Mouse (Mus musculus): ENCODE data around the gene Ugcg. TPM values are rescaled to one million over a fixed set of nuclear protein-coding genes. Genes with fewer than 3 reads are reported as not detected.
"Not testable (repeated sequence)": the region's sequence is repeated elsewhere in the genome, so short reads cannot be mapped to it uniquely, and the experiment has no call there.

Ugcg gene
- total RNA-seq, 1 experiment from 2014 or later = 69.4 TPM

DNA sequence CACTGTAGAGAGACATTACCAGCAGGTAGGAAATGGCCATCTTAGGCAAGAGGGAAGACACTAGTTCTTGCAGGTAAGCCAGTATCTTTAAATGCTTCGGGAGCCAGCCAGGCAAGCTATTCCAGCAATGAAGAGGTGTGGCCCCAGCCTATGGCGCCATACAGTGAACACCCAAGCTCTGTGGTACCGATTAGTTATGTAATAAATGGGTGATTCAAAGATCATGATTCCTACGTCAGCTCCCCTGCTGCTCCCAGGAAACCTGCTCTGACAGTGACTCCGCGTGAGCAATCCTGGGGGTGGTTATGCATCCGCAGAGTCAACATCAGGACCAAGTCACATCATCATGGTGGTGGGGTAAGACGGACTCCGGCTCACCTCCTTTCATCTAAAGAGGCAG is 51.1 kb downstream of the Ugcg start:
- no peak for ATAC-seq (replicated peaks in 1 of 2; ENCODE audit: insufficient read depth in 1 of 2, low FRiP score in 2 of 2, low TSS enrichment in 1 of 2, low read depth in 1 of 2, poor library complexity in 2 of 2, severe bottlenecking in 2 of 2)

DNA sequence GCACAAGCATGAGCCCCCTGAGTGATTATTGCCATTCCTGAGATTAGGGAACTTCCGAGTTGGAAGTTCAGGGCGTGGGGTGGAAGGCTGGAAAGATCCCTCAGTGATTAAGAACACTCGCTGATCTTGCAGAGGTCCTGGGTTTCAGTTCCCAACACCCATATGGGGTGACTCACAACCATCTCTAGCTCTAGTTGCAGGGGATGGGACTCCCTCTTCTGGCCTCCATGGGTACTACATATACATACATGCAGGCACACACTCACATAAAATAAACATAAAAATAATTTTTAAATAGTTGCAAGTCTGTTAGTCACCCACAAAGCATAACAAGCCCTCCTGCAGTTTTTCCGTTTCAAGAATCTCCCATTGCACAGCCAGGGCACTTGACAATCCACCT is 52.0 kb downstream of the Ugcg start:
- ATAC-seq (replicated peaks in 1 of 2; ENCODE audit: insufficient read depth in 1 of 2, low FRiP score in 2 of 2, low TSS enrichment in 1 of 2, low read depth in 1 of 2, poor library complexity in 2 of 2, severe bottlenecking in 2 of 2) = no peak

DNA sequence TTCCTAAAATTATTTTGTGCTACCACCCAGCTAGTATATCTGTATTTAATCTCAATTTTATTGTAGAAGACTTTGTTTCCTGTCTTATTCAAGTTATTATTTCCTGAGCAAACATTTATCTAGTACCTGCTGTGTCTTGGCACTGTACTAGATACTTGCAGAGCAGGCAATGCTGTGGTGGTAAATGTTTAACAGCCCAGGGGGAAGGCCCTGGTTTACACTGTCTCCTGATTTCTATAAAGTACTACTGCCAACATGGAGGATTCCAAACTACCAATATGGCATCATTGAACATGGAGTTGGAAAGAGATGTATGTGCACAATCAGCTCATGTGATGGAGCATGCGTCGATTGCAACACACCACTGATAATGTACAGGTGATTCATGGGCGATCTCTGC is 53.2 kb downstream of the Ugcg start:
- ATAC-seq (replicated peaks in 1 of 2; ENCODE audit: insufficient read depth in 1 of 2, low FRiP score in 2 of 2, low TSS enrichment in 1 of 2, low read depth in 1 of 2, poor library complexity in 2 of 2, severe bottlenecking in 2 of 2) = no peak

DNA sequence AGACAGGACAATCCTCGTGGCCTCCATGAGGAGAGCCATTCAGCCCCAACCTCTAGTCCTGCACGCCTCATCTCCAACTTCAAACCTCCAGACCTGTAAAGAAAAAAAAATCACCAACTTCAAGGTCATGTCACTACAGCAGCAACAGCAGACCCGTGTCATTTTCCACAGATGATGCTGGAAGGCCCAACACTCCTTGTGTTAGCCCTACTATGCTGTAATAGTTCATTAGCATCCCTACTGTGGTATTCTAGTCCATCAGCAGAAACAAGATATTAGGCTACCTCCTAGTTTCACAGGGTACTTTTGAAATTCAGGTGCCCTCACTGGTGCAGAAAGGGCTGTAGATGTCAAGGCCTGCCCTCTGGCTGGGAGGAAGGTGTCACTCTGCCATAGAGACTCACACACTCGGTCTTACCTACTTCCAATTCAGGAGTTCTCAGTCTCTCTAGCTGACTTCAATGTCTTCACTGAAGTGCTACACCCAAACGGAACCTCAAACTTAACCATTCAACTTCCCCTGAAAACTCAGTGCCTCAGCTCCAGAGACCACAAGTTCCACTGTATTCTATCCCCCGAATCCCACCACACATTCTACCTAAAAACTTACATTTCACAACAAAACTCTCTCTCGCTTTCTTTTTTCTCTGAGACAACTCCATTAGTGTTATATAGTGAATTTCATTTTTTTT is 54.9 kb downstream of the Ugcg start:
- ATAC-seq (replicated peaks in 1 of 2; ENCODE audit: insufficient read depth in 1 of 2, low FRiP score in 2 of 2, low TSS enrichment in 1 of 2, low read depth in 1 of 2, poor library complexity in 2 of 2, severe bottlenecking in 2 of 2) = peak; percentile 35 to 43; a peak in 3 of 4 replicates

DNA sequence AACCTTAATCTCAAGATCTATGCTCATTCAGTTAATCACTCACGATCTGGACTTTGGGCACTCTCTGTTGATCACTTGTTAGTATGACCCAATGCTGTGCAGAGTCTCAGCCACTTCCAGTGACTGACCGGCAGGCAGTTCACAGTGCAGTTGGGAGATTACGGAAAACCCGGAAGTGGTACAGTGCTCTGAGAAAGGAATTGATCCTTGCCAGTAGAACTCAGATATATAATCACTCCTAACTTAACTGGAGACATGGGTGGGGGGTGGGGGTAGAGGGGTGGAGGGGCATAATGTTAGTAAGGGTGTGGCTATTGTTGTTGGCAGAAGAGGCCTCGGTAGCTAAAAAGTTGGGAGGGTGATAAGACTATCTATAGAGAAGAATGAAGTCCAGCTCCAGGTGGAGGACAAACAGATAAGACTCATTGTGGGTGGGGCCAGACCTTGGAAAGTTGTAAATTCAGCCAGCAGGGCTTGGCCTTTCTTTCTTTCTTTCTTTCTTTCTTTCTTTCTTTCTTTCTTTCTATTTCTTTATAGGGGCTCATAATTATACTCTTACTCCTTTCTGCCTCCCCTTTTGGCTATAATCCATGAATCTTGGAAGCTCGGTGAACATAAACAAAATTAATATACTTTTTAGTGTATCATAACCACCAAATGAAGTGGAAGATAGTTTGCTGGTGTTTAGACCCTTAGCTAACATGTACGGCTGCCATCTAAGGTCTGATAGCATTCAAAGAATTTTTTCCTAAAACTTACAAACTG is 55.9 kb downstream of the Ugcg start:
- ATAC-seq (replicated peaks in 1 of 2; ENCODE audit: insufficient read depth in 1 of 2, low FRiP score in 2 of 2, low TSS enrichment in 1 of 2, low read depth in 1 of 2, poor library complexity in 2 of 2, severe bottlenecking in 2 of 2) = no peak

DNA sequence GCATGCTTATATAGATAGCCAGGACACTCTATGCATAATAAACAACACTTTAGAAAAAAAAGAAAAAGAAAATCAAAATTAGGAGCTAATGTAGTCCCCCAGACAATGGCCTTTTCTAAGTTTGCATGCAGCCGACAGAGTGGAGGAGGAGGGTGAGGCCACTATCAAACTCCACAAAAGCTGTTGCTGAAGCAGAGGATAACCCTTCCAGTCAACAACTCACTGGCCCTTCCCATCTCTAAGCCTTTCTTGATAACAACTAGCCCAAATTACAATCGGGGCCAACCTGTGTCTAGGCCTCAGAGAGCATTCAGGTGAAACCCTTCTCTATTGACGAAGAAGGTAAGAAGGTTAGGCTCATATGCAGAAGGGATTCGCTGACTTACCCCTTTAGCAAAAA is 56.7 kb downstream of the Ugcg start:
- ATAC-seq (replicated peaks in 1 of 2; ENCODE audit: insufficient read depth in 1 of 2, low FRiP score in 2 of 2, low TSS enrichment in 1 of 2, low read depth in 1 of 2, poor library complexity in 2 of 2, severe bottlenecking in 2 of 2) = no peak

DNA sequence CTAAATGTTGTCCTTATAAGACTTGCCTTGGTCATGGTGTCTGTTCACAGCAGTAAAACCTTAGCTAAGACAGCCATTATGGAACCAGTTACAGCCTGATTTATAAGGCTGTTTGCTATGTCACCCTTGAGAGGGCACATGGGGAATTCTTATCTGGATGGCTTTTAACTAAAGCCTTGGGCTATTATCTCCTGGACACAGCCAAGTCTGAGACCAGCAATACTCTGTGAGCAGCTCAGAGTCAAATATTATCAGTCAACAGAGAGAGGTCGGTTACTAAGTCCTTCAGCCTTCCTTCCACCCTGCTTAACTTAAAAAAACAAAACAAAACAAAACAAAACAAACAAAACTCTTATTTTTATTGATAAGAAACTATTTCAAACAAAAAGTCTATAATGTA is 58.5 kb downstream of the Ugcg start:
- ATAC-seq (replicated peaks in 1 of 2; ENCODE audit: insufficient read depth in 1 of 2, low FRiP score in 2 of 2, low TSS enrichment in 1 of 2, low read depth in 1 of 2, poor library complexity in 2 of 2, severe bottlenecking in 2 of 2) = no peak

DNA sequence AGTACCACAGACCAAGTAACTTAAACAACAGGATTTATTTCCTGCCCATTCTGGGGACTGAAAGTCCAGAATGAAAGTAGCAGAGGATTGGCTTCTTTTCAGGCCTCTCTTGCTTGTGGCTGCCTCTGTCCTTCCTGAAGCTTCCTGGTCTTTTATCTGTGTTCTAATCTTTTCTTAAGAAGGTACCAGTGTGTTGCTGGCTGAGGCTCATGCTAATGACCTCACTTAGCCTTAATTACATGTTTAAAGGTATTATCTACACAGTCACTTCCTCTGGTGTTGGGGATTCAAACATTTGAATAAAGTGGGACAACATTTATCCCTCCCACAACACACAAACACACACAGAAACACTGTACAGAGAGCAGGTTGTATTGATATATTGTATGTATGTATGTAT is 59.0 kb downstream of the Ugcg start:
- ATAC-seq (replicated peaks in 1 of 2; ENCODE audit: insufficient read depth in 1 of 2, low FRiP score in 2 of 2, low TSS enrichment in 1 of 2, low read depth in 1 of 2, poor library complexity in 2 of 2, severe bottlenecking in 2 of 2) = no peak

DNA sequence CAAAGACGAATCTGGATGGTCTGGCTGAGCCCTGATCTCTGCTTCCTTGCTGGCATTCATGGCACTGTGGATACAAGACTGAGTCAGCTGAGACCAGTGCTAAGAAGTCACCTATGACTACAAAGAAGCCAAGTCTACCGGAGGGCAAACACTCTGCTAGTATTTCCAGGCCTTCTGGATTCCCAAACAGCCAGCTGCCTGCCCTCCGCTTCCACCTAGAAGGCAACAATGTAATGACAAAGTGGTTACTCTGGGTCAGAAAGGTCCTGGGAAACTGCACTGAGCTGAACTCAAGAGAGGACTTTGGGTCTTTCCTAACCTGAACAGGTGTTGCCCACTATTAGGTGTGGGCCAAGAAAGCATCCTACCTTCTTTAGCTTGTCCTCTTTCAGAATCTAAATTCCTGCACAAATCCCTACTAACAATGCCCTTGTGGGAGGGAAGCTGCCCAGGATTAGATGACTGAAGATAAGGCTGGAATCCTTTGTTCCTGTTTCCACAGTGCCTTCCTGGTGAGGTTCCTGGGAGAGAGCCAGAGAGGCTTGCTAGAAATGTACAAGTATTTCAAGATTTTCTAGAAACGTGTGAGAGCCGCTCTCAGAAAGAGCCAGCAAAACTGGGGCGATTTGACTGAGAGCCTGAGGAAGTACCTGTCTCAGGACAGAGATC is 63.5 kb downstream of the Ugcg start:
- no peak for ATAC-seq (replicated peaks in 1 of 2; ENCODE audit: insufficient read depth in 1 of 2, low FRiP score in 2 of 2, low TSS enrichment in 1 of 2, low read depth in 1 of 2, poor library complexity in 2 of 2, severe bottlenecking in 2 of 2)

DNA sequence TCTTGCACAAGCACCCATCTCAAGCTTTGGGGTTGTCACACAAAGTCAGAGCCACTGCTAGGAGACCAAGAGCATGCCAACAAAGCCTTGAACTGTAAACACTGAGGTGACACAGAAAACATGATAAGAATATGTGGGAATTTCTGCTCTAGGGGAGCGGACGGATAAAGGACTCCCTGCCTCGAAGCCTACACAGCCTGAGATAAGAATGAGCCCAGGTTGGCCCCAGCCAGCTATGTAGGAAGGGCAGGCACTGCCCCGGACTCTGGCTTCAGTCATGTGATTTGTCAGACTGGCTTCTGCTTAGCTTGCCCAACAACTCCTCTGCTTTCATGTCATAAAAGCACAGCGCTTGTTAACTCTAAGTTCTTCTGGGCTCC is 64.0 kb downstream of the Ugcg start:
- ATAC-seq (replicated peaks in 1 of 2; ENCODE audit: insufficient read depth in 1 of 2, low FRiP score in 2 of 2, low TSS enrichment in 1 of 2, low read depth in 1 of 2, poor library complexity in 2 of 2, severe bottlenecking in 2 of 2) = no peak

DNA sequence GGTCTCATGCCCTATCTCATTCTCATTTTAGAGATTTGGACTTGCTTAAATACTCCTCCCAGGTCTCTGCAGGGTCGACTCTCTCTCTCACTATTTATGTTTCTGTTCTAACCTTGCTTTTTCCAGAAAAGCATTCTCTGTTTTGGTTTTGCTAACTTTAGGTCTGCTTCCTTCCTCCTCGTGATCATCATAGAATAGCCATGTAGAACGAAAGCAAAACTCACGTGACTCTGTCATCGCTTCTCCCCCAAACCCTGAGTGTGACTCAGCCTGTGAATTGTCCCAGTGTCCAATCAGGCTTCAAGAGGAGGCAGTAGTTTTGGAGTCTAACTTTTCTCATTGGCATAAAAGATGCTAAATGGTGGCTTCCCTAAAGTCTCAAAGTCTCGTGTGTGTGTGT is 65.3 kb downstream of the Ugcg start:
- ATAC-seq (replicated peaks in 1 of 2; ENCODE audit: insufficient read depth in 1 of 2, low FRiP score in 2 of 2, low TSS enrichment in 1 of 2, low read depth in 1 of 2, poor library complexity in 2 of 2, severe bottlenecking in 2 of 2) = peak; percentile 70 to 81

DNA sequence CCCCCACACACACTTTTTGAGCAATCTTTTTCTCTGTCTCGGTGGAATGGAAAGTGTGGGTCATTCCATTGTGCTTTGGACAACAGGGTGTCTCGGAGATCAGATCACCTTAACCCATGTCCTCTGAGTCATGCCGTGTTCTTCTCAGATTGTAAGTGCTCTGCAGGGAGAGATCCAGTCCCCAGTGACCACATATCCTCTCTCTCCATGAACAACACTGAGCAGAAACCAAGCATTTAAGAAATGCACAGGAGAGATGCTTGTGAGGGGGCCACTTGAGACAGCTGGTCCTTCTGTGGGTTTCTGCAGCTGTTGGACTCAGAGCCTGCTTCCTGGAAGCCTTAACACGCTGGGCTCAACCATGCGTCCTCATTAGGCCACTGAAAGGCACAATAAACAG is 66.9 kb downstream of the Ugcg start:
- no peak for ATAC-seq (replicated peaks in 1 of 2; ENCODE audit: insufficient read depth in 1 of 2, low FRiP score in 2 of 2, low TSS enrichment in 1 of 2, low read depth in 1 of 2, poor library complexity in 2 of 2, severe bottlenecking in 2 of 2)

DNA sequence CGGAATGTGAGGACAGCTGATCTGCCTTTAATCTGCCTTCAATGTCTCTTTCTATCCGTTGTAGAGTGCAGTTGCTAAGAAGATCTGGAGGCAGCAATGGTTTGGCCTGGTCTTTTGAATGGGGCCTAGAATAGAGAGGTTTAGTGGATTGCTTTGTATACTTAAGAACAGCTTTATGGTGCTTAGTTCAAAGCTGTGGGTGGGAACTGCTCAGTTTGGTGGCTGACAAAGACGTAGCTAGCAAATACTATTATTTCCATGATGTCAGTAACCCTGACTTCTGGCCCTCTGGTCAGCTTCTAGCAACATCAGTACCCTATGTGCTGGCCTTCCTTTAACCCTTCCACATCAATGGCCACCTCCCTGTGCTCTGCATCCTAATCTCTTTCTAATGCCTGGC is 68.8 kb downstream of the Ugcg start:
- no peak for ATAC-seq (replicated peaks in 1 of 2; ENCODE audit: insufficient read depth in 1 of 2, low FRiP score in 2 of 2, low TSS enrichment in 1 of 2, low read depth in 1 of 2, poor library complexity in 2 of 2, severe bottlenecking in 2 of 2)

DNA sequence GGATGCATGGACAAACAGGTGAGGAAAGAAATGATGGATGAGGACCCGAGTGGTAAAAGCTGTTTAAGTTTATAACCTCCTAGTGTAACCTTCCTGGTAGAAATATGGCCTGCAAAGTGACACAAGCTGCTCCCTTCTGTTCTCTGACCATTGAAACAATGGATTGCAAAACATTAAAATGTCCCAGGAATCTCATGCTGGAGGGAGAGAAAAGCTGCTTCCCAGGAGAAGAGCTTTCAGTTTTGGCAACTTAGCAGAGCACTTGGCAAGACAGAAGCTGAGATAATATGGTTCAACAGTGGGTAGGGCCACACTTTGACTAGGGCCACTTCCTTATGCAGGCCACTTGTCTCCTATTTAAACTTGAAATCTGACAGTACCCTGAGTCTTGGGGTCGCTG is 69.7 kb downstream of the Ugcg start:
- no peak for ATAC-seq (replicated peaks in 1 of 2; ENCODE audit: insufficient read depth in 1 of 2, low FRiP score in 2 of 2, low TSS enrichment in 1 of 2, low read depth in 1 of 2, poor library complexity in 2 of 2, severe bottlenecking in 2 of 2)

DNA sequence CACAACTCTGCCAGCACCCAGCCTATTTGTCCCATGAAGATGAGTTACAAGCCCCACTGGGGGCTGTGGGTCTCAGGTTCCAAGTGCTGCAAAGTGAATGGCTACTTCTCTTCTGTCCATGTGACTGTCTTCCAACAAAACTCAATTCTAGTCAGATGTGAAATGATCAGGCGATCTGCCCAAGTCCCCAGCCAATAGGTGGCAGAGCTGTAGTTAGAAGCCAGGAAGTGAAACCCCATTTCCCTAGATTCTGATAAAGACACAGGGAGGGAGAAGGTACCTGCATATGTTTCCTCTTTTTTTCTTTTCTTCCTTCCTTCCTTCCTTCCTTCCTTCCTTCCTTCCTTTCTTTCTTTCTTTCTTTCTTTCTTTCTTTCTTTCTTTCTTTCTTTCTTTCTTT is 70.7 kb downstream of the Ugcg start:
- no peak for ATAC-seq (replicated peaks in 1 of 2; ENCODE audit: insufficient read depth in 1 of 2, low FRiP score in 2 of 2, low TSS enrichment in 1 of 2, low read depth in 1 of 2, poor library complexity in 2 of 2, severe bottlenecking in 2 of 2)

DNA sequence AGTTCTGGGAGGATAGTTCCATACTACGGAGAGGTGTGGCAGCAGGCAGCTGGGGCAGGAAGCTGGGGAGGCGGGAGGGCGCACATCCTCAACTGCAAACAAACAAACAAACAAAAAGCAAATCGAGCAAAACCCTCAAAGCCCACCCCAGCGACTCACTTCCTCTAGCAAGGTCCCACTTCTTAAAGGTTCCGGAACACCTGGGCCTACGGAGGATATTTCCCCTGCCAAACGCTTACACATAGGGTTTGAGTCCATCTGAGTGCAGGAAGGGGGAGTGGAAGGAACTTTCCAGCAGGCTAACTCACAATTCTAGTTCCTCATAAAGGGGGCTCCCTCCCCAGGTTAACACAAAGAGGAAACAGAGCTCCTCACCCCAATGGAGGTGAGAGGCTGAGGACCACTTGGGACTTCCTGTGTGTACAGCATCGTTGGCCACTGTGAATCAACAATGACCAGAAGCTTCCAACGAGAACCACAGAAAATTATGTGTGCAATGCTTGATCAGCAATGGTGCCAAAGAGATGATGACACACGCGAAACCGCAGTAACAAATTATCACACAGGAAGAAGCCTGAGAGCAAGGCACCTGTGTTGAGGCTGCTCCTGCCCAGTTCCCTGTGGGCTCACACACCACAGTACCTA is 71.9 kb downstream of the Ugcg start:
- peak; percentile 64 to 79 for ATAC-seq (replicated peaks in 1 of 2; ENCODE audit: insufficient read depth in 1 of 2, low FRiP score in 2 of 2, low TSS enrichment in 1 of 2, low read depth in 1 of 2, poor library complexity in 2 of 2, severe bottlenecking in 2 of 2)

DNA sequence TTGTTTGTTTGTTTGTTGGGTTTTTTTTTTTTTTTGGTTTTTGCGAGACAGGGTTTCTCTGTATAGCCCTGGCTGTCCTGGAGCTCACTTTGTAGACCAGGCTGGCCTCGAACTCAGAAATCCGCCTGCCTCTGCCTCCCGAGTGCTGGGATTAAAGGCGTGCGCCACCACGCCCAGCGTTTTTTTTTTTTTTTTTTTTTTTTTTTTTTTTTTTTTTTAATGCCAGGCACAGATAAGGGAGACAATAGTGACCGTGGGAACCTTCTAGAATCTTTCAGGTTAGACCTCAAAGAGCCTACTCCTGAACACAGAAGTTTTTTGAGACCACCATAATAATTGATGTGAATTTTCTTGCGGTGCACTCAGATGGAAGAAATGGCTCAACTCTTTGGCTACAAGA is 72.5 kb downstream of the Ugcg start:
- not testable (repeated sequence) for ATAC-seq (replicated peaks in 1 of 2; ENCODE audit: insufficient read depth in 1 of 2, low FRiP score in 2 of 2, low TSS enrichment in 1 of 2, low read depth in 1 of 2, poor library complexity in 2 of 2, severe bottlenecking in 2 of 2)

DNA sequence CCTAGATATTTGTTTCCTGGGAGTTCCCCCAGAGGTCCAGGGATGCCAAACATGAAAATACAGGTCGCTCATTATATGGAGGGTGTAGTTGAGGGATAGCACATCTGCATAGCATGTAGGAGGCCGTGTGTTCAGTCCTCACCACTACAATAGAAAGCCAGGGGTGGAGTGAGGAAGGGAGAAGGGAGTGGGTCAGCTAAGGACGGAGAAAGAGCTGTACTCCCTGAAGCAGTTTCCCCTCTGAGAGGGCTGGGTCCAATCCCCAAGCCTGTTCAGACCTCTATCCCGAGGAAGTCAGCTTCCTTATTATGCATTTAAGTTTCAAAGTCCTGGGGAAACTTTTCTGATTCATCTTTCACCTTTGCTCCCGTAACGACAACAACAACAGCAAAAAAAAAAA is 73.1 kb downstream of the Ugcg start:
- no peak for ATAC-seq (replicated peaks in 1 of 2; ENCODE audit: insufficient read depth in 1 of 2, low FRiP score in 2 of 2, low TSS enrichment in 1 of 2, low read depth in 1 of 2, poor library complexity in 2 of 2, severe bottlenecking in 2 of 2)

All from hematopoietic stem cell, adult 5-6 weeks (primary cell).